Comparison of ENCODE assay signal across 8 mouse cellular contexts in genomic region chr10:115315473-115316171, GRCm38 (mm10). TPM values are rescaled to one million over a fixed set of nuclear protein-coding genes. Genes with fewer than 3 reads are reported as not detected.
A peak's percentile ranks its signal among the peaks of the same experiment; 100 is the strongest.
DNase-seq lines count a peak whose midpoint lies in the region; ATAC-seq and TF ChIP-seq lines count a peak whose summit lies in the region.

Gene Rab21, minus strand, starts transcription at chr10:115315594.

- no peaks in the 10 kb centered on the region for H3K9me3 ChIP-seq in erythroblast, embryonic 14.5 days (ENCODE audit: control insufficient read depth, low read length)
- H3K9me3 ChIP-seq in heart, embryonic 12.5 days (replicated peaks), result no peaks in the 10 kb centered on the region
- H3K9me3 ChIP-seq in kidney, postnatal 0 days (replicated peaks; ENCODE audit: low read length), result no peaks in the 10 kb centered on the region
- H3K9me3 ChIP-seq in liver, embryonic 11.5 days (ENCODE audit: control insufficient read depth, low read length), result no peaks in the 10 kb centered on the region
- H3K9me3 ChIP-seq in stomach, embryonic 14.5 days (ENCODE audit: control insufficient read depth, low read depth, low read length), result no peaks in the 10 kb centered on the region

- H3K36me3 ChIP-seq in C2C12 (ENCODE audit: control insufficient read depth, insufficient read depth), result peaks cover 15% of the 10 kb centered on the region
- H3K36me3 ChIP-seq in erythroblast, embryonic 14.5 days (ENCODE audit: control insufficient read depth), result peaks cover 23% of the 10 kb centered on the region
- no peaks in the 10 kb centered on the region for H3K36me3 ChIP-seq in heart, embryonic 12.5 days
- H3K36me3 ChIP-seq in kidney, postnatal 0 days (ENCODE audit: insufficient read depth, low read length), result no peaks in the 10 kb centered on the region
- no peaks in the 10 kb centered on the region for H3K36me3 ChIP-seq in liver, embryonic 11.5 days (ENCODE audit: control insufficient read depth, insufficient read depth, low read length)
- no peaks in the 10 kb centered on the region for H3K36me3 ChIP-seq in stomach, embryonic 14.5 days (ENCODE audit: control insufficient read depth, insufficient read depth, low read length)

- peak within 1 kb of the TSS; percentile 97 for H3K9ac ChIP-seq in heart, embryonic 12.5 days
- H3K9ac ChIP-seq in kidney, postnatal 0 days (ENCODE audit: low read depth, low read length), result peak within 1 kb of the TSS; percentile 97
- peak within 1 kb of the TSS; percentile 86 for H3K9ac ChIP-seq in liver, embryonic 11.5 days (ENCODE audit: low read depth, low read length)
- peak within 1 kb of the TSS; percentile 84 for H3K9ac ChIP-seq in stomach, embryonic 14.5 days (replicated peaks; ENCODE audit: low read depth, low read length)

- H3K27me3 ChIP-seq in C2C12 (ENCODE audit: control insufficient read depth, insufficient read depth, insufficient read length), result no peaks in the 10 kb centered on the region
- H3K27me3 ChIP-seq in erythroblast, embryonic 14.5 days (ENCODE audit: control insufficient read depth), result no peaks in the 10 kb centered on the region
- no peaks in the 10 kb centered on the region for H3K27me3 ChIP-seq in heart, embryonic 12.5 days (replicated peaks)
- no peaks in the 10 kb centered on the region for H3K27me3 ChIP-seq in kidney, postnatal 0 days (ENCODE audit: insufficient read depth, low read length)
- H3K27me3 ChIP-seq in liver, embryonic 11.5 days (replicated peaks; ENCODE audit: control insufficient read depth, insufficient read depth, low read length), result no peaks in the 10 kb centered on the region
- H3K27me3 ChIP-seq in stomach, embryonic 14.5 days (ENCODE audit: control insufficient read depth, insufficient read depth, low read length), result no peaks in the 10 kb centered on the region

- peak; percentile 95 for ATAC-seq in heart, embryonic 12.5 days (ENCODE audit: insufficient number of reproducible peaks, low FRiP score)
- ATAC-seq in kidney, postnatal 0 days (replicated peaks; ENCODE audit: low FRiP score, low read depth), result peak; percentile 85
- peak; percentile 90 for ATAC-seq in liver, embryonic 11.5 days (replicated peaks; ENCODE audit: low FRiP score)
- ATAC-seq in stomach, embryonic 14.5 days (ENCODE audit: insufficient number of reproducible peaks, insufficient read depth, low FRiP score, low read depth), result peak; percentile 92

- peak within 1 kb of the TSS; percentile 98 for H3ac ChIP-seq in C2C12 (ENCODE audit: control insufficient read depth, insufficient read length, low read depth)

- no peak for TF ChIP-seq CTCF in C2C12 (IDR thresholded peaks at IDR 0.05; ENCODE audit: control insufficient read depth, insufficient read depth, insufficient read length)
- no peak for TF ChIP-seq CTCF in brain, embryonic 14.5 days (IDR thresholded peaks at IDR 0.05; ENCODE audit: borderline replicate concordance, extremely low read depth, insufficient read depth, insufficient read length)
- TF ChIP-seq CTCF in kidney, postnatal 0 days (IDR thresholded peaks at IDR 0.05; ENCODE audit: low read depth), result 0 out of 2 replicates have a peak, but pooled peaks have one; percentile 6

- peaks cover 45% of the 10 kb centered on the region for H3K79me3 ChIP-seq in C2C12 (ENCODE audit: low read depth)

- peak within 1 kb of the TSS; percentile 70 for H3K4me2 ChIP-seq in heart, embryonic 12.5 days
- H3K4me2 ChIP-seq in kidney, postnatal 0 days (ENCODE audit: low read length), result peak within 1 kb of the TSS; percentile 58
- peak within 1 kb of the TSS; percentile 70 for H3K4me2 ChIP-seq in liver, embryonic 11.5 days
- peak within 1 kb of the TSS; percentile 52 for H3K4me2 ChIP-seq in stomach, embryonic 14.5 days (replicated peaks; ENCODE audit: low read depth, low read length)

- H3K79me2 ChIP-seq in C2C12 (ENCODE audit: control insufficient read depth, insufficient read depth), result peaks cover 47% of the 10 kb centered on the region

- WGBS in heart, embryonic 12.5 days, result under 1% methylated on average over 43 of the region's 48 CpGs
- WGBS in kidney, postnatal 0 days, result under 1% methylated on average over 48 of the region's 48 CpGs
- under 1% methylated on average over 47 of the region's 48 CpGs for WGBS in liver, embryonic 11.5 days
- WGBS in stomach, embryonic 14.5 days, result 1% methylated on average over 40 of the region's 48 CpGs

- peaks cover 42% of the 10 kb centered on the region for H3K4me1 ChIP-seq in erythroblast, embryonic 14.5 days (ENCODE audit: control insufficient read depth)
- H3K4me1 ChIP-seq in heart, embryonic 12.5 days (replicated peaks), result peaks cover 37% of the 10 kb centered on the region
- H3K4me1 ChIP-seq in kidney, postnatal 0 days (replicated peaks; ENCODE audit: insufficient read depth, low read length), result peaks cover 19% of the 10 kb centered on the region; the same call in 1 of the 2 replicates
- peaks cover 26% of the 10 kb centered on the region for H3K4me1 ChIP-seq in liver, embryonic 11.5 days (replicated peaks; ENCODE audit: control insufficient read depth, insufficient read depth, low read length)
- H3K4me1 ChIP-seq in stomach, embryonic 14.5 days (ENCODE audit: control insufficient read depth, insufficient read depth, low read length), result peaks cover 20% of the 10 kb centered on the region; the same call in 1 of the 2 replicates

- H3K27ac ChIP-seq in heart, embryonic 12.5 days (ENCODE audit: poor library complexity, severe bottlenecking), result peak within 1 kb of the TSS; percentile 98
- H3K27ac ChIP-seq in kidney, postnatal 0 days, result peak within 1 kb of the TSS; percentile 87
- peak within 1 kb of the TSS; percentile 87 for H3K27ac ChIP-seq in liver, embryonic 11.5 days (ENCODE audit: low read depth, low read length)
- peak within 1 kb of the TSS; percentile 90 for H3K27ac ChIP-seq in stomach, embryonic 14.5 days (ENCODE audit: low read length)

- H3K4me3 ChIP-seq in C2C12 (ENCODE audit: insufficient read depth, poor library complexity, severe bottlenecking), result peak within 1 kb of the TSS; percentile 84
- H3K4me3 ChIP-seq in erythroblast, embryonic 14.5 days (replicated peaks), result peak within 1 kb of the TSS; percentile 97
- peak within 1 kb of the TSS; percentile 100 for H3K4me3 ChIP-seq in heart, embryonic 12.5 days
- peak within 1 kb of the TSS; percentile 94 for H3K4me3 ChIP-seq in kidney, postnatal 0 days (replicated peaks; ENCODE audit: low read depth, low read length)
- peak within 1 kb of the TSS; percentile 75 for H3K4me3 ChIP-seq in liver, embryonic 11.5 days (ENCODE audit: low read depth, low read length)
- H3K4me3 ChIP-seq in stomach, embryonic 14.5 days (ENCODE audit: low read depth, low read length), result peak within 1 kb of the TSS; percentile 93

- peak; percentile 92 for TF ChIP-seq POLR2A in brain, embryonic 14.5 days (IDR thresholded peaks at IDR 0.05; ENCODE audit: borderline replicate concordance, extremely low read depth, insufficient read depth, insufficient read length, poor library complexity, severe bottlenecking)

- peak; percentile 96 for DNase-seq in brain, embryonic 14.5 days (ENCODE audit: low read depth)
- DNase-seq in kidney, postnatal 0 days (ENCODE audit: low spot score), result peak; percentile 96
- peak; percentile 98 for DNase-seq in liver, embryonic 11.5 days (ENCODE audit: low spot score)
- peak; percentile 96 for DNase-seq in naive thymus-derived CD4-positive, alpha-beta T cell, adult 2 months (ENCODE audit: low read depth)

TF ChIP-seq in C2C12, 6 proteins besides CTCF, POLR2A, EP300 and RAD21:
- TF ChIP-seq MYOD1 (IDR thresholded peaks at IDR 0.05; ENCODE audit: control insufficient read depth, insufficient read length, low read depth) (no peak), USF1 (IDR thresholded peaks at IDR 0.05; ENCODE audit: low read depth) (peak; percentile 97), MAX (IDR thresholded peaks at IDR 0.05) (peak; percentile 25), CEBPB (IDR thresholded peaks at IDR 0.05; ENCODE audit: low read depth) (peak; percentile 50), FOSL1 (IDR thresholded peaks at IDR 0.05; ENCODE audit: insufficient read depth, low read length, poor library complexity, severe bottlenecking) (no peak), MYOG (IDR thresholded peaks at IDR 0.05; ENCODE audit: control insufficient read depth, extremely low read depth, insufficient read length) (no peak)

RNA-seq across cellular contexts. Expression of gene Rab21, which starts in this region (rescaled TPM):
- polyA plus RNA-seq in C2C12 (2012; fragmentation: generic; extraction: Trizol), result 22.9 TPM
- 29.9 and 35.1 TPM in 2 replicates for polyA plus RNA-seq in brain, embryonic 14.5 days (2012; rRNA removed)
- polyA plus RNA-seq in erythroblast, embryonic 14.5 days (2012), result 2.6 TPM in 2 replicates
- 6.0 and 7.4 TPM in 2 replicates for polyA plus RNA-seq in heart, embryonic 12.5 days (2016; fragmentation: Nextera tagmentation; extraction: Ambion mirVana)
- polyA plus RNA-seq in kidney, postnatal 0 days (2015; fragmentation: Nextera tagmentation; extraction: Ambion mirVana), result 10.1 and 17.8 TPM in 2 replicates
- polyA plus RNA-seq in liver, embryonic 11.5 days (2014; fragmentation: Nextera tagmentation; extraction: Ambion mirVana), result 5.1 and 5.3 TPM in 2 replicates
- polyA plus RNA-seq in stomach, embryonic 14.5 days (2014; fragmentation: Nextera tagmentation; extraction: Ambion mirVana), result 8.0 and 9.0 TPM in 2 replicates

Comparison
In these comparisons a context has a peak if more than half of its experiments do, and no peak if none do; other contexts are left out.
1. Peak in every context shown above with its lines: DNase-seq, ATAC-seq, H3K4me3 ChIP-seq and H3K27ac ChIP-seq.